Mouse (Mus musculus) kidney, postnatal 36 days (tissue): ENCODE results near the gene Hist2h2aa1.

Experiments used
- DNase-seq, 2 experiments: peaks; one replicate each; pipeline ENCODE4 v3.0.0; 2021 to 2022; ENCODE audit warnings: mixed read lengths in 2 of 2

Hist2h2aa1 gene

GRCm38 (mm10) chr3:96255926-96256593 is 10.8 kb downstream of the Hist2h2aa1 start:
- DNase-seq, result no peak

- no peak for DNase-seq
These were observed 11.9 kb downstream of the Hist2h2aa1 start for GRCm38 (mm10) chr3:96257190-96257589.

- DNase-seq, result no peak
These were observed 14.9 kb downstream of the Hist2h2aa1 start for GRCm38 (mm10) chr3:96260220-96260619.

- DNase-seq, result no peak
These were observed 16.3 kb downstream of the Hist2h2aa1 start for GRCm38 (mm10) chr3:96261623-96262022.

- peak; percentile 84 to 89 for DNase-seq
These were observed 17.0 kb downstream of the Hist2h2aa1 start for GRCm38 (mm10) chr3:96262216-96262875.

- peak; percentile 94 to 97 for DNase-seq
These were observed 17.8 kb downstream of the Hist2h2aa1 start, which contains the start of gene Hist2h4 for GRCm38 (mm10) chr3:96262979-96263550. Gene Hist2h4 (minus strand): TSS chr3:96263311.

GRCm38 (mm10) chr3:96263558-96264403 is 18.5 kb downstream of the Hist2h2aa1 start:
- peak; percentile 46 to 68 for DNase-seq

- no peak for DNase-seq
These were observed 19.2 kb downstream of the Hist2h2aa1 start for GRCm38 (mm10) chr3:96264404-96264949.

GRCm38 (mm10) chr3:96266132-96266710 is 20.9 kb downstream of the Hist2h2aa1 start:
- DNase-seq, result no peak

- no peak for DNase-seq
These were observed 22.2 kb downstream of the Hist2h2aa1 start for GRCm38 (mm10) chr3:96267541-96267940.

GRCm38 (mm10) chr3:96268051-96268775 is 22.9 kb downstream of the Hist2h2aa1 start, which contains the start of gene Hist2h3b:
Gene Hist2h3b (plus strand): TSS chr3:96268654.
- peak; percentile 79 to 87 for DNase-seq

- peak in 1 of 2 experiments; percentile 15 for DNase-seq
These were observed 23.6 kb downstream of the Hist2h2aa1 start for GRCm38 (mm10) chr3:96268776-96269378.

- DNase-seq, result peak; percentile 92 to 97
These were observed 24.5 kb downstream of the Hist2h2aa1 start, which contains the start of gene Hist2h2bb for GRCm38 (mm10) chr3:96269511-96270474. Gene Hist2h2bb (plus strand): TSS chr3:96269752.

- DNase-seq, result peak in 1 of 2 experiments; percentile 11
These were observed 28.5 kb downstream of the Hist2h2aa1 start for GRCm38 (mm10) chr3:96273591-96274465.

GRCm38 (mm10) chr3:96277428-96277799 is 32.1 kb downstream of the Hist2h2aa1 start:
- DNase-seq, result peak in 1 of 2 experiments; percentile 40

- peak; percentile 82 to 90 for DNase-seq
These were observed 32.7 kb downstream of the Hist2h2aa1 start for GRCm38 (mm10) chr3:96277800-96278624.

GRCm38 (mm10) chr3:96280660-96281059 is 35.4 kb downstream of the Hist2h2aa1 start:
- DNase-seq, result no peak

- peak; percentile 29 to 56 for DNase-seq
These were observed 39.2 kb downstream of the Hist2h2aa1 start for GRCm38 (mm10) chr3:96284457-96284856.
